Mouse (Mus musculus) A20 (cell line): ENCODE data around the gene Ptprb.

Experiments used
- DNase-seq: peaks from one replicate; pipeline ENCODE4 v3.0.0-alpha.2; 2011; ENCODE audit warnings: low read depth, low spot score

Ptprb gene

GRCm38 (mm10) chr10:116296439-116296838 is 21.1 kb downstream of the Ptprb start:
- DNase-seq, result no peak

DNA sequence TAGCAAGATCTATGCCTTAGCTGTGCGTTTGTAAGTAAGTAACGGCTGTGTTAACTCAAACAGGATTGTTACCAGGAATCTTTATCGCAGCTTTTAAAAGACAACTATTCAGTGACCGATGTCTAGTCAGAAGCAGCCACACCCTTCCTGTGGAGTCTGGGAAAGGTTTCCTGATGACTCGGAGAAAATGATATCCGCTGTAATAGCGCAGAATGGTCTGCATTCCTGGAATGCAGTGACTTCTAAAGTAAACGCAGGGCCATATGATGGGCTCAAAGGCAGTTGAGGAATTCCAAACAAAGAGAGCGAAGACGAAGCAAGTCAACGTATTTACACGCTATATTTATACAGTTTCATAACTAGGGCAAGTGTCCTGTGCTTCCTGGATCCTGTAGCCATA is 22.5 kb downstream of the Ptprb start:
- no peak for DNase-seq

DNA sequence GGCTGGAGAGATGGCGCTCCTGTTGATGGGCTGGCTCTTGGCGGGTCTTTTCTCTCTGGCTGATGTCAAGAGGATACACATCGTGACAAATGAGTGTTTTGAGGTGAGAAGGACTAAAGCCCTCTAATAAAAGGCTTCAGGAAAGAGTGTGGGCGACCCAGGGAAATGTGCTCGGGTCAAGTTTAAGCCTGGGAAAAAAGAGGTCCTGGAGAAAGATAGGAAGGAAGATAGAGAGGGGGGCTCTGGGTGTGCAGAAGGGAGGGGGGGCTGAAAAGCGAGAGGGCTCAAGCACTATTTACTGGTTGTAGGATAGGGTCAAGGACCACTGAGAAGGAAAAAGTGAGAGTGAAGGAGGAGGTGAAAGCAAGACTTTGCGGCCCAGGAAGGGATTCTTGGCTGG is 25.5 kb downstream of the Ptprb start:
- no peak for DNase-seq

GRCm38 (mm10) chr10:116301258-116301657 is 25.9 kb downstream of the Ptprb start:
- DNase-seq, result no peak

GRCm38 (mm10) chr10:116304355-116304754 is 29.0 kb downstream of the Ptprb start:
- no peak for DNase-seq

DNA sequence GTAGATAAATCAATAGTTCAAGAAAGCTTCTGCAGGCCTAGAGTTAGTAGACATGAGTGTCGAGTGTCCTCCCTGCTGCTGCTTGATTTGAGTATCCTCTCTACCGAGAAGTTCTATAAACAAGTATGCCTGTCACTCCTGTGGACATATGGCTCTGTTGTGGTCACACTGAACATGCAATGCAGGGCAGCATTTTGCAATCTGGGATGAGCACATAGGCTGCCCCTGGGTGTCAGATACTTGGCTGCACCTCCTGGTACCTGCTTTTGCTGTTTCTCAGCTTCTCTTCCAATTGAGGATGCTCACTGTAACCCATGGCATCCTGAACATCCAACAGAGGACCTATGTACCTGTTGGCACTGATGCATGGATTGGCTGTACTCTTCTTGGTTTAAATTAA is 34.1 kb downstream of the Ptprb start:
- DNase-seq, result no peak

DNA sequence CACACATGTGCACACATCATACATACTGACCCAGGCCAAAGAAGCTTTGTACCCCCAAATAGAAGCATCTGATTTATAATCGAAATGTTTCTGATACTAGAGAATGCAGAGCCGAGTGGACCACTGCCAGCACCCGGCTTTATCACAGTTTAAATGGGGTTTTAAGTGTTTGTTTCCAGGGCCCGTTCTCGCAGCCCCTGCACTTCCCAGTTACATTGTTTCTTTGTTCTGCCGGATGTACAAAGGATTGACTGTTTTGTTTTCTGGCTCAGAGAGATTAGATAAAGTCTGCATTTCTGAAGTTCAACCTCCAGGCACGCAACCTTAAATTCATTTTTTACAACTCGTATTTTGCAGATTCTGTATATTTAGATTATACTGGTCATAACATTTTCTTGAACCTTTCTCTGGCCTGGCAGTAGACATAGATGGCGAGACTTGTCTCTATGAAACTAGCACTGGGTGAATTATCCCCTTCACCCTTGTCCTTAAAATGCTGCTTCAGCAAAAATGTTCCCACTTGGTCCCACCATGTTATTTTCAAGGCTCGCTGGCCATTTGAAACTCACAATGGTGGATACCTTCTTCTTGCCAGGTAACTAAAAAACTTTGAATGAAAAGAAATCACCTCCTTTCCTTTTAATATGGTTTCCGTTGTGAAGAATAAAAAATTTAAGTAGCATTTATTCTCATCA is 35.3 kb downstream of the Ptprb start:
- no peak for DNase-seq

DNA sequence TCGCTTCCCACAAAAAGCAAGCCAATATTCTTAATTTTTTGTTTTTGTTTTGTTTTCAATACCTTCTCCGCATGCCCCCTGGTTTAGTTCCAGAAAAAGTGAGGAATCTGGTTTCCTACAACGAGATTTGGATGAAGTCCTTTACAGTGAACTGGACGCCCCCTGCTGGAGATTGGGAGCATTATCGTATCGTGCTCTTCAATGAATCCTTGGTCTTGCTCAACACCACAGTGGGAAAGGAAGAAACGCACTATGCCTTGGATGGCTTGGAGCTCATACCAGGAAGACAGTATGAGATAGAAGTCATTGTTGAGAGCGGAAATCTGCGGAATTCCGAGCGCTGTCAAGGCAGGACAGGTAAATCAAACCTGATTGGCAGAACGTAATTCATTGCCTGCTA is 43.9 kb downstream of the Ptprb start:
- peak; percentile 67 for DNase-seq

GRCm38 (mm10) chr10:116329086-116329485 is 53.8 kb downstream of the Ptprb start:
- no peak for DNase-seq

DNA sequence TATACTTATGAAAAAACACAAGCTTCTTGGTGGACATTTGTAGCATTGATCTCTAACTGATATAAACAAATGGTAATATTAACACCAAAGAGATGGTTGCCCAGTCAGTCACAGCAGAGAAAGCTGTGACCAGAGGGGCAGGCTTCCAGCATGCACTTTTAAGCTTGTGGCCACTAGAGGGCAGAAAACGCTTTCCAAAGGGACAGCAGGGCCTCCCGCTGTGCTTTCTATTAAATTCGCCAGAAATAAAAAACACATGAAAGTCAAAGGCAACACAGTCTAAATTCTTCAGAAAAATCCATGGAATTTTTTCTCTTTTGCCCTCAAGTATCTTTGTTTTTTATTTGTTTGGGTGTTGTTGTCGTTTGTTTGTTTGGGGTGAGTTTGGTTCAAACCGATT is 55.1 kb downstream of the Ptprb start:
- peak; percentile 71 for DNase-seq

GRCm38 (mm10) chr10:116330961-116331510 is 55.7 kb downstream of the Ptprb start:
- no peak for DNase-seq

DNA sequence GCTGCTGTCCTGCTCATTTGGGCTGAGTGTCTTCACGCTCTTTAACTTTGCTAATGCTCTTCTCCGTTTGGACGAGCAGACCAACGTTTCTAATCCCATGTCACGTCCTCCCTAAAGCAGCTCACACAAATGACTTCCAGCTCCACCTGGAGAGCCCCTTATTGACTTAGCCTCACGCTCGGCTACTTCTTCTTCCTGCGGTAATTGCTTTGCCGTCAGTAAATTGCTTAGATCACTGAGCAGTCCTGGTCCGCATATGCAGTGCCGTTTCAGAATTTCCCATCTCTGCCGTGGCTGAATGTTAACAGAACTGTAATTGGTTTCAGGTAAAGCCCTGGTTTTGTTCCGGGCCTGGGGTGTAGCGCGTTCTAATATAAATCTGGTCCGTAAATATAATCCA is 58.3 kb downstream of the Ptprb start:
- DNase-seq, result no peak

GRCm38 (mm10) chr10:116334120-116334519 is 58.8 kb downstream of the Ptprb start:
- DNase-seq, result no peak

DNA sequence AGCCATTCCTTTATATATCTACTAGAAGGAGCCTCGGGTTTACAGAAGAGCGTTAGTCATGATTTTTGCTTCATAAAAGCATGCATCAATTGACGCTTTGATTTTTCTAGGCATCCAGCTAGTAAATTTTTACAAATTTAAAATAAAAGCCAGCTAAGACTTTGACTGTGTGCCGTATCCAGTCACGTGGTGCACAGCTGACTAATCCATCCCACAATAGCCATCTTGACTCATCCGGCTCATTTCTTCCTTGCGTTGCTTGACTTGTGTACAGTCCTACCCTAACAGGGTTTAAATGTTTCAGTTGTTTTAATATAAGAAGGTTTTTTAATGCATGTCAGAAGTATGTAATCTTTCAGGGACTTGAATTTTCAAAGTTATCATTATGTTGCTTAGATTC is 60.0 kb downstream of the Ptprb start:
- no peak for DNase-seq

- no peak for DNase-seq
Measured at GRCm38 (mm10) chr10:116341194-116341593, 65.9 kb downstream of the Ptprb start.

DNA sequence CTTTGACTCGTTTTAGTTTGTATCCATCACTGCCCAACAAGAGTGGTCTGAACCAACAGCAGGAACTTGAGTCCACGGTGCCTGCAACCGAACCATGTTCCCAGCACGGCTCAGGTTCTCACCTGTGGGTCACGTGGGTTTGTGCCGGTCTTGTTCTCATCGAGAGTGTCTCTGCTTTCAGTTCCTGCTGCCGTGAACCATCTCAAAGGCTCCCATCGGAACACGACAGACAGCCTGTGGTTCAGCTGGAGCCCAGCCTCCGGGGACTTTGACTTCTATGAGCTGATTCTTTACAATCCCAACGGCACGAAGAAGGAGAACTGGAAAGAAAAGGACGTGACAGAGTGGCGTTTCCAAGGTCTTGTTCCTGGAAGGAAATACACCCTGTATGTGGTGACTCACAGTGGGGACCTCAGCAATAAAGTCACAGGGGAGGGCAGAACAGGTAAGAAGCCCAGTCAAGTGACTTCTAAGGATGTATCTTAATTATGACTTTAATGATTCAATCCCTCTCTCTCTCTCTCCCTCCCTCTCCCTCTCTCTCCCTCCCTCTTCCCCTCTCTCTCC is 71.4 kb downstream of the Ptprb start:
- peak; percentile 67 for DNase-seq

GRCm38 (mm10) chr10:116349004-116349403 is 73.7 kb downstream of the Ptprb start:
- DNase-seq, result peak; percentile 7

DNA sequence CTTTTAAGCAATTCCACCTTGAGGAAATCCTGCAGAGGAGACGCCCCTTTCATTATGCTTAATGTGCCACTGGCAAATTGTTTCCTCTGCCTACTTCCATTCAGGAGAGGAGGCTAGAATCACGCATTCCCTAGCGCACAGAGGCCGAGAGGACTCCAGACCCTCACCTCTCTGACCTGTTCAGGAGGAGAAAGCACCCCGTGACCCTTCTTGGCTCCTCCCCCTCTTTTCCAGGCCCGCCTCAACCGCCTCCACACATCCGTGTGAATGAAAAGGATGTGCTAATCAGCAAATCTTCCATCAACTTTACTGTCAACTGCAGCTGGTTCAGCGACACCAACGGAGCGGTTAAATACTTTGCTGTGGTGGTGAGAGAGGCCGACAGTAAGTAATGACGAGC is 75.2 kb downstream of the Ptprb start:
- no peak for DNase-seq

GRCm38 (mm10) chr10:116354372-116354771 is 79.0 kb downstream of the Ptprb start:
- DNase-seq, result no peak

DNA sequence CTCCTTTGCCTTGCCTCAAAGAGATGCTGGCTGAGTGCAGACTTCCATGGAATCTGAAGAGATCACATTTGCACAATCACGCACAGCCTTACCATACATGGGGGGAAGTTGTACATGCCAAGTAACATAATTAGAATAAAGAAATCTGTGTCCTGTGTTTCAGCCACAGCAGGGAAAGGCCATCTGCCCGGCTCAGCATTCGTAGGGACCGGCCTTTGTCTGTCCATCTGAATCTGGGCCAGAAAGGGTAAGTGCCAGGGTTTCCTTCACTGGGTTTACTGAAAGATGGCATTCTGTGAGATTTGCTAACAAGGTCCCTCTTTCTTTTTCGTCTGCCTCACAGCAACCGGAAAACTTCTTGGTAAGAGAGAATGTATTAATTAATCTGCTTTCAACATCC is 86.9 kb downstream of the Ptprb start:
- DNase-seq, result no peak

GRCm38 (mm10) chr10:116362645-116363044 is 87.3 kb downstream of the Ptprb start:
- DNase-seq, result no peak

DNA sequence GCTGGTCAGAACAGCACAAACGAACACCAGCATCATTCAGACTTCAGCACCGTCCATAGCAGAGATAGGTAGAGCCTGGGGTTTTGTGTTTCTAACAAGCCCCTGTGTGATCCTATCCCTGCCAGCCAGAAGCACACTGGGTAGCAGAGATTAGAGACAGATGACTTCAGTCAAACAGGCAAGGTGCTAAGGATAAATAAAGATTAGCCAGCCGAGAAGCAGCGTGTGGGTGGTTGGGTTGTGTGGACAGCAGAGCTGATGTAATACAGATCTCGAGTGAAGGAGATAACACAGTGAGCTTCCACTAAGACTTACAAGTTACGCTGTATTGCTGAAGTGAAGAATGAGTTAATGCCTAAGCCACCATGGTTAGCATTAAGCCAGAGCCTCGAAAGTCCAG is 89.4 kb downstream of the Ptprb start:
- DNase-seq, result no peak

DNA sequence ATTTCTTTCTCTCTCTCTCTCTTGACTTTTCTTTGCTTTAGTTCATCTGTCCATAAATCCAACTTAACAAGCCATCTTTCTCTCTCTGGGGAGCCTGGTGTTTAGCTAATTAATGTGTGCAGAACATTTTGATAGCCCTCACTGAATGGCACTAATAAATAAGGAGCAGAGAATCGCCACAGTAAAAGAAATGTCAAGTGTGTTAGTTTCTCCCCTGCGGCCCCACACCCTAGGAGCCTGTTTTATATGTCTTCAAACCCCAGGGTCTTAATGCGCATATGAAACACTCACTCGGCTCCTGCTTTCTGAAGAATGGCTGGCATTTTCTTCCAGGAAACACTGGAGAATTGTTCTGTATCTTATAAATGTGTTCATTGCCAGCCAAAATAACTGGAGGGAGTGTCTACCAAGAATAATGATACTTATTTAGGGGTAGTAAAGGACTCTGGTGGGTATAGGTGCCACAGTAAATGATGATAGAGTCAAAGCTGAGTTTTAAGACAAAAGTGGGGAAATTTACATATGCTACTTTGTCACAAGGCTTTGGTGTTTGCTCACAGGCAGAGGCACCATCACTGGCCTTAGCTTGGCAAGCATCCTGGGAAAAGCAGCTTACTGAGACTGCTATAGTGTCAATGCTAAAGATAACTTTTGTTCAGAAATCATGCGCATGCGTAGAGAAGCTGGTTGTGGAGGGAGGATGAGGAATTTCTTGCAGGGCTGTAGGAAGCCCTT is 95.8 kb downstream of the Ptprb start:
- no peak for DNase-seq
